Mouse (Mus musculus) limb, embryonic 13.5 days (tissue): ENCODE data around the gene Zfp445. TPM values are rescaled to one million over a fixed set of nuclear protein-coding genes. Genes with fewer than 3 reads are reported as not detected.

Source experiments
- ATAC-seq: fragments of 200-750 bp; cut with Nextera tagmentation; 2 replicates; pipeline ENCODE4 v1.8.0; 2017; ENCODE audit warnings: low read depth, moderate number of reproducible peaks, moderate TSS enrichment; ENCODE audit not compliant: low FRiP score
- H3K27ac ChIP-seq: fragments of 300-500 bp; sonication (generic); 2 replicates; pipeline ENCODE4 v1.5.1; 2015; ENCODE audit warnings: inconsistent platforms, mild to moderate bottlenecking, moderate library complexity
- H3K27me3 ChIP-seq: fragments of 300-500 bp; sonication (generic); 2 replicates; pipeline ENCODE4 v1.6.1; 2015; ENCODE audit warnings: mild to moderate bottlenecking, inconsistent platforms
- H3K36me3 ChIP-seq: fragments of 300-500 bp; sonication (generic); 2 replicates; pipeline ENCODE4 v1.6.1; 2015; ENCODE audit warnings: inconsistent platforms, mild to moderate bottlenecking, moderate library complexity
- H3K4me1 ChIP-seq: fragments of 300-500 bp; sonication (generic); 2 replicates; pipeline ENCODE4 v1.6.1; 2015; ENCODE audit warnings: inconsistent platforms
- H3K4me2 ChIP-seq: fragments of 300-500 bp; sonication (generic); replicated peaks from 2 replicates; pipeline ENCODE4 v1.6.1; 2015; ENCODE audit warnings: inconsistent platforms, mild to moderate bottlenecking, moderate library complexity
- H3K4me3 ChIP-seq: fragments of 300-500 bp; sonication (generic); 2 replicates; pipeline ENCODE4 v1.5.1; 2015; ENCODE audit warnings: moderate library complexity, mild to moderate bottlenecking, inconsistent platforms
- H3K9ac ChIP-seq: fragments of 300-500 bp; sonication (generic); 2 replicates; pipeline ENCODE4 v1.6.1; 2015; ENCODE audit warnings: mild to moderate bottlenecking, inconsistent platforms
- H3K9me3 ChIP-seq: fragments of 300-500 bp; sonication (generic); 2 replicates; pipeline ENCODE4 v1.6.1; 2016; ENCODE audit warnings: inconsistent platforms
- WGBS: fragments of 180-500 bp; shearing (Covaris S2); methylation state at CpG from one replicate; pipeline ENCODE4 v1.1.7; 2015; 5-methylcytosine and 5-hydroxymethylcytosine counted together
- polyA plus RNA-seq: library from polyadenylated mRNA; unstranded; fragments of >200 nt; fragmentation: Nextera tagmentation; extraction: Ambion mirVana; gene quantifications from 2 replicates; pipeline ENCODE4 v1.2.1, GENCODE M21; 2015

Zfp445 gene
- 75.2 and 88.0 TPM in 2 replicates for polyA plus RNA-seq

DNA sequence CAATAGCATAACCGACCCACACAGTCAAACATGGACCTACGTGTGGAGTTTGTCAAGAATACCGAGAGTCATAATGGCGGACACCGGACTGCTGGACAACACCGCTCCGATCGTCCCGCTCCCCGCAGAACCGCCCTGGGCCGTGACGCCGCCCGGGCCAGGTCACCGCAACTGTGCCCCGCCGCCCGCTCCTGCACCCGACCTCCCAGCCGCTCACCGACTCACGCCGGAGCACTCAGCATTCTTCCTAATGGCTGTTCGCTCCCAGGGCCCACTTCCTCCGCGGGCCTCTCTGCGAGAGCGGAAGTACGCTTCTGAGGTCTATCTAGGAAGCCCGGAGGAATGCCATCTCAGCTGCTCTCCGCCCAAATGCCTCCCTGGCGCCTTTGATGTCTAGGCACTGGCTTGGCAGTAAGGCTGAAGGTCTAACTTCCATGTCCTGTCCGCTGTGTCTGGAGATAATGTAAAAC lies at the start of gene Zfp445:
Zfp445 (minus strand) TSS at position 310 of the 470 bp plus-strand sequence.
- H3K4me2 ChIP-seq, result peak within 1 kb of the TSS; percentile 82
- H3K27me3 ChIP-seq, result no peaks in the 10 kb centered on the region
- WGBS, result under 1% methylated on average over 34 of the region's 34 CpGs
- H3K4me3 ChIP-seq, result peak within 1 kb of the TSS; percentile 84
- ATAC-seq, result peak; percentile 93
- peaks cover 21% of the 10 kb centered on the region for H3K36me3 ChIP-seq
- H3K4me1 ChIP-seq, result peaks cover 17% of the 10 kb centered on the region
- peak within 1 kb of the TSS; percentile 93 for H3K9ac ChIP-seq
- H3K27ac ChIP-seq, result peak within 1 kb of the TSS; percentile 55; the same call in 1 of the 2 replicates
- peaks cover 25% of the 10 kb centered on the region for H3K9me3 ChIP-seq

DNA sequence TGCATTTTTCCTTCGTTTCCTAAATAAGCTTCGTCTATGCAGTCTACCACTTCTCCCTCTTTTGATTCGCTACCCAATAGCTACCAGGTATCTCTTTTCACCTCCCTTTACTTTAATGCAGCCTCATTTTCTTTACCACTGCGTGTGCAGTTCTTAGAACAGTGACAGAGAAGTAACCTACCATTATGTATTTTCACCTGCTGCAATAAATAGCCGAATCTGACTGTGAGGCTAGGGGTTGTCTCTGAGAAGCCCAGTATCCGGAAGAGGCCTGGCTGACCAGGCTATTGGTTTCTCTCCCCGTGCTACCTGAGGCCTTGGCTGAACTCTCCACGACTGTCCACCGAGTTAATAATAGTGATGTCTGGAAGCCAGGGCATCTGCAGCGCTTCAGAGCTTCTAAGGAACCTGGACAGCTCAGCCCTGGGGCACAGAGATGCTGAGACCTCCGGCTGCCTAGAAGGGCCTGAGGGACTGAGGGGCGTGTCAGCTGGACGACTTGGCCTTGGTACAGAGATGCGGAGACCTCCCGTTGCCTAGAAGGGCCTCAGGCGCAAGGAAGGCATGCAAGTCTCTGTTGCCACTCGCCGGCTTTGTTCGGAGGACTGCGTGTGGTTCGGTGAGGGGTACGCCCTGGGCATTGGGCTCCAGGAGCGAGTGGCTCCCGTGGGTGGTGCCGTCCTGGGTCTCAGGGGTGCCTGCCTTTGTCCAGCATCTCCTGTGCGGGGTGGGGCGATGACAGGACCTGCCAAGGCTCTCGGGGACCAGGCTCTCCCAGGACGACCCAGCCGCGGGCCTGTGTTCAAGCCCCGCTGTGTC lies 37.1 kb upstream of the Zfp445 start:
- H3K27me3 ChIP-seq, result no peaks in the 10 kb centered on the region
- H3K9ac ChIP-seq, result peak overlapping the region; percentile 77
- 15% methylated on average over 32 of the region's 32 CpGs for WGBS
- no peak overlapping the region for H3K27ac ChIP-seq
- peak overlapping the region; percentile 75 for H3K4me2 ChIP-seq
- H3K4me3 ChIP-seq, result peak overlapping the region; percentile 59
- H3K4me1 ChIP-seq, result peaks cover 8% of the 10 kb centered on the region; the same call in 1 of the 2 replicates
- H3K9me3 ChIP-seq, result peaks cover 3% of the 10 kb centered on the region; the same call in 1 of the 2 replicates
- peaks cover 15% of the 10 kb centered on the region for H3K36me3 ChIP-seq
- ATAC-seq, result peak; percentile 96

DNA sequence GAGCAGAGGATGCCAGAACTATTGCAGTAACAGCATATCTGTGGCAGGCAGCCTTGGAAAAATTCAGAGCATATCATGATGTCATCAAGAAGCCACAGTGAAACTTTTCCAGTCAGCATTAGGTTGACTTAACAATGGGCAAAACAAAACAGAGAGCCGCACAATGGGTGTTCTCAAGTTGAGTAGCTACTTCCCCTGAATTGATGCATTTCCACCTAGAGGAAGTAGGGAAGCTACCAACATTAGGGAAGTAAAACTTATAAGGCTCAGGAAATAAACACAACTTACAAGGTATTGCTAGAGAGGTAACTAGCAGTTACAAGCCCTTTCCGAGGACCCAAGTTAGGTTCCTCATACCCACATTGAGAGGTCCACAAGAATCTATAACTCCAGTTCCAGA lies 35.2 kb upstream of the Zfp445 start:
- Histone ChIP-seq H3K27me3 (no peaks in the 10 kb centered on the region), H3K4me3 (no peak overlapping the region), H3K9ac (no peak overlapping the region), H3K27ac (no peak overlapping the region), H3K4me1 (peaks cover 8% of the 10 kb centered on the region; the same call in 1 of the 2 replicates), H3K9me3 (peaks cover 1% of the 10 kb centered on the region), H3K36me3 (peaks cover 5% of the 10 kb centered on the region; the same call in 1 of the 2 replicates), H3K4me2 (no peak overlapping the region)
- ATAC-seq, result no peak
- WGBS, result 91% methylated on average over 2 of the region's 2 CpGs

DNA sequence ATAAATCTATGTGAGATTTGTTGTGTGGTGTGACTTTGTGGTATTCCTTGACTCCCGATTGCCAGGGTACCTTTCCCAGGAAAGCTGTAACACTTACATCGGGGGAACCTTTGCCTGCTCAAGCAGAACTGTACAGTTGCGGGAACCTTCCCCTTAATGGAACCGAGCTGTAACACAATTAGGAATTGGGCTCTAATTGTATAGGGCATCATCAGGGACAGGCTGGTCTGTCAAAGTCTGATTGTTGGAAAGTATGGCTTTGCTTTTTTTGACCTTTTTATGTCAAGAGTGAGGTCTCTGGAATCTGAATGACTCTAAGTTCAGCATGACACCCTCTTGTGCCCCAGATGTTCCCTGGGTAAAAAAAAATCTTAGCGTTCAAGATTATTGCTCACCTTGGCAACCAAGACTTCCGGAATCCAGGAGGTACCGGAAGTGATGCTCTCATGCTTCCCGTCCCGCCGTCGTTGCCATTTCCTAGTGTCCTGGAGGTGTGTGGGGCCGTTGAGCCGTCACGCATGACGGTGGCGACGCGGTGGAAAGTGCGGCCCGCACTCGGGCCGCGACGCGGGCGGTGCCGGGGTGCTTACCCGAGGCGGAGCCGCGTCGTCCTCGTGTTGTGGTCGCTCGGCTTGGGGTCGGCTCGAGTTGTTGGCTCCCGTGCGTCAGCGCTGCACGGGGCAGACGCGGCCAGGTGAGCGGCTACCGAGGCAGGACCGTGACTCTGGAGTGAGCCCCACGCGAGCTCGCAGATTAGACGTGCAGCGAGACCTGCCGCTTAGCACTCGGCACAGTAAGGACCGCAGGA lies 20.8 kb upstream of the Zfp445 start:
- Histone ChIP-seq H3K9ac (peak overlapping the region; percentile 90), H3K9me3 (no peaks in the 10 kb centered on the region), H3K4me2 (peak overlapping the region; percentile 76), H3K27me3 (no peaks in the 10 kb centered on the region), H3K27ac (peak overlapping the region; percentile 48; the same call in 1 of the 2 replicates), H3K4me1 (peaks cover 4% of the 10 kb centered on the region; the same call in 1 of the 2 replicates), H3K4me3 (peak overlapping the region; percentile 76), H3K36me3 (peaks cover 25% of the 10 kb centered on the region)
- WGBS, result 6% methylated on average over 54 of the region's 54 CpGs
- peak; percentile 90 for ATAC-seq

DNA sequence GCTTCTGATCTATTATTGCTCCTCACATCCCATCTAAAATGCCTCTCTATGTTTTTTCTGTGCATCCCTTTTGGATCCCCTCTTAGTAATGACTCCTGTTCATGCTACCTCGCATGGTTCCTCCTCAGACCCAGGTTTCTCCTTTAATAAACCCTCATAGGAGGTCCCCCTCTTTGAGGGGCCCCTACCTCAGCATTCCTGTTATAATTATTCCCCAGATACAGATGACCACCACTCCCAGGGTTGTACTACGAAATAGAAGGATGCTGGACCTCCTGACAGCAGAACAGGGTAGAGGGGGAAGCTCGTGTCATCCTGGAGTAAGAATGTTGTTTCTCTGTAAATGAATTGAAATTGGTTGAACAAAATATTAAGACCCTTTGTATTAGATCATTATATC lies 19.6 kb upstream of the Zfp445 start, which contains the start of gene Zkscan7:
Zkscan7 (plus strand) TSS at position 301 of the 400 bp plus-strand sequence.
- 85% methylated on average over 3 of the region's 3 CpGs for WGBS
- peaks cover 15% of the 10 kb centered on the region; the same call in 1 of the 2 replicates for H3K36me3 ChIP-seq
- no peak for ATAC-seq
- H3K4me3 ChIP-seq, result peak within 1 kb of the TSS; percentile 76
- no peak within 1 kb of the TSS for H3K9ac ChIP-seq
- H3K27ac ChIP-seq, result no peak within 1 kb of the TSS; the same call in 1 of the 2 replicates
- peak within 1 kb of the TSS; percentile 76 for H3K4me2 ChIP-seq
- no peaks in the 10 kb centered on the region for H3K27me3 ChIP-seq
- no peaks in the 10 kb centered on the region for H3K9me3 ChIP-seq
- H3K4me1 ChIP-seq, result peaks cover 4% of the 10 kb centered on the region; the same call in 1 of the 2 replicates

DNA sequence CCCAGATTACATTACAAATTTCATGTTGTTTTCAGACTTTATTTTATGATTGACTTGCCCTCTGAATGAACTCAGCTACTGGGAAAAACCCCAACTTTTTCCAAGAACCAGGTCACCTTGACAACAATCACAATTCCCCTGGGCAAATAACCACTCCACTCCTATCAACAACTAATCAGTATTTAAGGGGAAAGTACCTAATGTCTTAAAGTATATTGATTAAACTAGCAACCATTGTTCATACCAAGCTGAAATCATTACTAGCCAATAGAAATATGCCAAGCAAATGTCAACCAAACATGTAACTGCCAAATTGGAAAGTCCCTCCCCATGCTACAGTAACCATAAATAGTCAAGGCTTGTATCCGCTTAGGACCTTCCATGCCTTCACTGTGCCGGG lies 9.3 kb upstream of the Zfp445 start:
- Histone ChIP-seq H3K4me2 (no peak overlapping the region), H3K27me3 (no peaks in the 10 kb centered on the region), H3K27ac (no peak overlapping the region), H3K4me1 (no peaks in the 10 kb centered on the region), H3K9ac (no peak overlapping the region), H3K9me3 (0 out of 2 replicates have a peak, but pooled peaks cover 7% of the 10 kb centered on the region), H3K4me3 (no peak overlapping the region), H3K36me3 (no peaks in the 10 kb centered on the region)
- WGBS, result 97% methylated on average over 2 of the region's 2 CpGs
- ATAC-seq, result no peak

DNA sequence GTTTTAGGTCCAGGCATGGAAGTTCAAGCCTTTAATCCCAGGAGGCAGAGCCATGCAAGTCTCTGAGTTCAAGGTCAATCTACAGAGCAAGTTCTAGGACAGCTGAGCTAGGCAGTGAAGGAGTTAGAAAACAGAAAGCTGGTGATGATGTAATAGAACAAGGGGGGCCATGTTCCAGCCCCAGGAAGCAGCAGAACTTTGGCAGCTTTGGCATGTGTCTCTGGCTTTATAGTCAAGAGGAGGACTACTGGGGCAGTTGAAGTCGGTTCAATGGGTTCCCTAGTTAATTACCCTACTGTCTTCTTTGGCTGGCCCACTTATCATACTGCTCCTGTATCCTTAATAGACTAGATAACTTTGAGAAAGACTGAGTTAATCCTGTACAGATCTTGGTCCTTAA lies 8.8 kb upstream of the Zfp445 start:
- H3K27me3 ChIP-seq, result no peaks in the 10 kb centered on the region
- H3K9ac ChIP-seq, result no peak overlapping the region
- H3K4me1 ChIP-seq, result no peaks in the 10 kb centered on the region
- H3K4me3 ChIP-seq, result no peak overlapping the region
- WGBS, result 75% methylated on average over 1 of the region's 1 CpGs
- no peaks in the 10 kb centered on the region for H3K36me3 ChIP-seq
- 0 out of 2 replicates have a peak, but pooled peaks cover 7% of the 10 kb centered on the region for H3K9me3 ChIP-seq
- H3K27ac ChIP-seq, result no peak overlapping the region
- no peak for ATAC-seq
- H3K4me2 ChIP-seq, result no peak overlapping the region

DNA sequence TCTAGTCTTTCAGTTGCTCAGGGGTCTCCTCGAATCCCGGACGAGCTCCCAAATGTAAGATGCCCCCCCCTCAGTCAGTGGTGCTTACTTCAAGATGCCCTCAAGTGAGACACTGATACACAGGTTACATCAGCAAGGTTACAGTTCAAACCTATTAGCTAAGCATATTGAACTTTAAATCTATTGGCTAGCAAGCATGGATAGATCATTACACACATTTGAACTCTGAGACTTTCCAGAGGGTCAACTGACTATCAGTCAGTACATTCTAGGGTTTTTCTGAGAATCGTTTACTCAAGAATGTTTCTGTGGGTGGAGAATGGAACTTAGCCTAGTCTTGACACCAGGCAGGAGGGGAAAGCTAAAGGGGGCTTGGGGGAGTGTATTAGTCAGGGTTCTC lies 6.8 kb upstream of the Zfp445 start:
- no peaks in the 10 kb centered on the region for H3K27me3 ChIP-seq
- no peak for ATAC-seq
- no peak overlapping the region for H3K4me3 ChIP-seq
- WGBS, result 83% methylated on average over 4 of the region's 4 CpGs
- no peaks in the 10 kb centered on the region for H3K4me1 ChIP-seq
- 0 out of 2 replicates have a peak, but pooled peaks cover 7% of the 10 kb centered on the region for H3K9me3 ChIP-seq
- no peaks in the 10 kb centered on the region for H3K36me3 ChIP-seq
- H3K4me2 ChIP-seq, result no peak overlapping the region
- no peak overlapping the region for H3K27ac ChIP-seq
- no peak overlapping the region for H3K9ac ChIP-seq

DNA sequence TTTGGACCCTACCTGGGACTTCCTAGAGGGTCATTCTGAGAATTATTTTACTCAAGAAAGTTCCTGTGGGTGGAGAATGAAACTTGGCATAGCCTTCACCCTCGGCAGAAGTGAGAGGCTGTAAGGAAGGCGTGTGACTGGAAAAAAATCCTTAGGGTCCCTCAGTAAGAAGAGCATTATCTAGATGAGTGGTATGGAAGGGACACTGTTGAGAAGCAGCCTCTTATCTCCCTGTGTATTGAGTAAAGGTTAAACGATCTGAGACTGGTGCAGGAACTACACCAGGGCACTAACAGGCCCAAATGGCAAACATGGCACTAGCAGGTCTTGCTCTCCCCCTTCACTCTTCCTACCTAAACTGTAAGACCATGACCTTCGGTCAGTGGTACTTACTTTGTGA lies 386 bp upstream of the Zfp445 start:
- 90% methylated on average over 4 of the region's 4 CpGs for WGBS
- H3K27me3 ChIP-seq, result no peaks in the 10 kb centered on the region
- H3K4me2 ChIP-seq, result peak overlapping the region; percentile 82
- H3K9ac ChIP-seq, result peak overlapping the region; percentile 93; the same call in 1 of the 2 replicates
- peak overlapping the region; percentile 84 for H3K4me3 ChIP-seq
- peaks cover 17% of the 10 kb centered on the region for H3K36me3 ChIP-seq
- peak; percentile 25; the same call in 1 of the 2 replicates for ATAC-seq
- H3K9me3 ChIP-seq, result peaks cover 21% of the 10 kb centered on the region
- peaks cover 17% of the 10 kb centered on the region for H3K4me1 ChIP-seq
- no peak overlapping the region for H3K27ac ChIP-seq

DNA sequence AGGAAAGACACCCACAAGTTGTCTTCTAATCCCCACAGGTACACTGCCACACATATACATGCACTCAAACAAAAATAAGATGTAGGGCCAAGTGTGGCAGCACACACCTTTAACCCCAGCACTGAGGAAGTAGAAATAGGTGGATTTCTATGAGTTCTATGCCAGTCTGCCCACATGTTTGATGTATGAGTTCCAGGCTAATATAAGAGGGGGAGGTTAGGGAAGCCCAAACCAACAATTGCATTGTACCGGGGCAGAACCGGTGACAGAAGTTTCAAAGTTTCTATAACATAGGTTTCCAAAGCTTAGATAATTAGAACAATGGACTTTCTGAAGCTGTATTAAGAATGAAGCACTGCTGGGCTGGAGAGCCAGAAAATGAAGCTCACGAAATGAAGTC lies 958 bp downstream of the Zfp445 start:
- no peak for ATAC-seq
- WGBS, result 62% methylated on average over 3 of the region's 3 CpGs
- H3K36me3 ChIP-seq, result peaks cover 30% of the 10 kb centered on the region
- H3K9ac ChIP-seq, result peak overlapping the region; percentile 93
- peaks cover 17% of the 10 kb centered on the region for H3K4me1 ChIP-seq
- no peak overlapping the region for H3K27ac ChIP-seq
- peak overlapping the region; percentile 84 for H3K4me3 ChIP-seq
- H3K4me2 ChIP-seq, result peak overlapping the region; percentile 82
- H3K9me3 ChIP-seq, result peaks cover 27% of the 10 kb centered on the region
- no peaks in the 10 kb centered on the region for H3K27me3 ChIP-seq

DNA sequence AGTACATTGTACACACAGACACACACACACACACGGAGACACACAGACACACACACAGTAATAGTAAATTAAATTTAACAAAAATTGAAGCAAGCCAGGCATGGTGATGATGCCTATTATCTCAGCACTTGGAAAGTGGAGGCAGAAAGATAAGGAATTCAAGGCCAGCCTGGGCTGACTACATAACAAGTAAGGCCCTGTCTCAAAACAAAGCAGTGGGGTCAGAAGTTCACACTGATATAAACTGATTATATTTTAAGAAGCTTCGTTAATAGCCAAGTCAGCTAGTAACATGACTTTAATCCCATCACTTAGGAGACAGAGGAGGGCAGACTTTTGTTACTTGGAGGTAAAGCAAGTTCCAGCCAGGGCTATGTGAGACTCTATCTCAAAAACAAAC lies 2.1 kb downstream of the Zfp445 start:
- Histone ChIP-seq H3K27ac (no peak overlapping the region), H3K27me3 (no peaks in the 10 kb centered on the region), H3K4me1 (peaks cover 17% of the 10 kb centered on the region), H3K9ac (no peak overlapping the region), H3K36me3 (peaks cover 41% of the 10 kb centered on the region), H3K9me3 (peaks cover 35% of the 10 kb centered on the region), H3K4me3 (no peak overlapping the region), H3K4me2 (peak overlapping the region; percentile 17; the same call in 1 of the 2 replicates)
- 95% methylated on average over 2 of the region's 2 CpGs for WGBS
- no peak for ATAC-seq
